In genomic region chr6:67913903-67914302, GRCm38 (mm10) we compare ENCODE assay signal across 26 mouse cellular contexts.
A peak's percentile ranks its signal among the peaks of the same experiment; 100 is the strongest.
DNase-seq lines count a peak whose midpoint lies in the region; ATAC-seq and TF ChIP-seq lines count a peak whose summit lies in the region.
"Had no signal": no experiment of that assay in that cellular context is flagged by ENCODE, and none has a peak within 500 bp of the region (broad histone marks: within the 10 kb centered on the region; RNA-seq: fewer than 3 reads in every experiment).

No protein-coding gene starts in this region.

- no peak overlapping the region for H3K27ac ChIP-seq in CH12.LX (ENCODE audit: insufficient read depth, low read depth)
- no peak overlapping the region for H3K27ac ChIP-seq in intestine, embryonic 15.5 days
- H3K27ac ChIP-seq: embryonic facial prominence, embryonic 10.5 days; embryonic facial prominence, embryonic 13.5 days; forebrain, embryonic 12.5 days; forebrain, embryonic 15.5 days; heart, adult 2 months; heart, embryonic 10.5 days; hindbrain, embryonic 12.5 days; hindbrain, embryonic 15.5 days had no signal

- no peak for ATAC-seq in megakaryocyte, adult 5-6 weeks (ENCODE audit: poor library complexity, severe bottlenecking)
- ATAC-seq in intestine, embryonic 15.5 days, result no peak
- ATAC-seq: forebrain, embryonic 15.5 days; Patski had no signal

- H3K9me3 ChIP-seq in CH12.LX (replicated peaks; ENCODE audit: low read length), result no peaks in the 10 kb centered on the region
- H3K9me3 ChIP-seq in intestine, embryonic 15.5 days, result no peaks in the 10 kb centered on the region
- H3K9me3 ChIP-seq: embryonic facial prominence, embryonic 10.5 days; embryonic facial prominence, embryonic 13.5 days; forebrain, embryonic 12.5 days; forebrain, embryonic 15.5 days; G1E; heart, embryonic 10.5 days; hindbrain, embryonic 12.5 days; hindbrain, embryonic 15.5 days had no signal

- dilution Hi-C loops in CH12.LX (cut with MboI; ENCODE audit: extremely low pct_ligation_motif_present, extremely low pct_unique_long_range_greater_than_20kb, low sequenced_read_pairs), result no loop called here

- TF ChIP-seq CTCF in CH12.LX (conservative IDR thresholded peaks at IDR 0.05 in 1 of 2, IDR thresholded peaks at IDR 0.05 in 1 of 2; ENCODE audit: low read depth in 2 of 2, low read length in 2 of 2), result no peak

- H3K4me3 ChIP-seq in CH12.LX (replicated peaks in 1 of 3; ENCODE audit: low read depth in 2 of 3, low read length in 2 of 3, poor library complexity in 1 of 3), result no peak overlapping the region
- no peak overlapping the region for H3K4me3 ChIP-seq in intestine, embryonic 15.5 days (replicated peaks)
- H3K4me3 ChIP-seq: embryonic facial prominence, embryonic 10.5 days; embryonic facial prominence, embryonic 13.5 days; erythroblast, embryonic 14.5 days; forebrain, embryonic 12.5 days; forebrain, embryonic 15.5 days; heart, adult 2 months; heart, embryonic 10.5 days; hindbrain, embryonic 12.5 days; hindbrain, embryonic 15.5 days had no signal

- no peak for TF ChIP-seq POLR2A in CH12.LX (IDR thresholded peaks at IDR 0.05; ENCODE audit: low read depth, low read length)

- peaks cover 4 to 22% of the 10 kb centered on the region in 2 experiments for H3K4me1 ChIP-seq in CH12.LX (ENCODE audit: control insufficient read depth in 1 of 2, insufficient read depth in 2 of 2)
- no peaks in the 10 kb centered on the region for H3K4me1 ChIP-seq in intestine, embryonic 15.5 days (replicated peaks)
- H3K4me1 ChIP-seq: embryonic facial prominence, embryonic 10.5 days; embryonic facial prominence, embryonic 13.5 days; forebrain, embryonic 12.5 days; forebrain, embryonic 15.5 days; heart, embryonic 10.5 days; hindbrain, embryonic 12.5 days; hindbrain, embryonic 15.5 days had no signal

- H3K9ac ChIP-seq in CH12.LX (ENCODE audit: insufficient read depth, low read depth), result no peak overlapping the region
- H3K9ac ChIP-seq in intestine, embryonic 15.5 days, result no peak overlapping the region
- H3K9ac ChIP-seq: embryonic facial prominence, embryonic 13.5 days; forebrain, embryonic 12.5 days; forebrain, embryonic 15.5 days; hindbrain, embryonic 12.5 days; hindbrain, embryonic 15.5 days had no signal

- no peaks in the 10 kb centered on the region for H3K79me2 ChIP-seq in CH12.LX (replicated peaks; ENCODE audit: control insufficient read depth, extremely low read depth, insufficient read depth, poor library complexity, severe bottlenecking)

- no peaks in the 10 kb centered on the region for H3K27me3 ChIP-seq in CH12.LX (replicated peaks)
- no peaks in the 10 kb centered on the region for H3K27me3 ChIP-seq in splenic B cell, adult 2 months (ENCODE audit: control insufficient read depth, insufficient read depth, low read length, poor library complexity, severe bottlenecking)
- H3K27me3 ChIP-seq in intestine, embryonic 15.5 days (replicated peaks), result no peaks in the 10 kb centered on the region
- H3K27me3 ChIP-seq: embryonic facial prominence, embryonic 13.5 days; forebrain, embryonic 12.5 days; forebrain, embryonic 15.5 days; hindbrain, embryonic 12.5 days; hindbrain, embryonic 15.5 days had no signal

- peak; percentile 12 for DNase-seq in right cerebral cortex, adult 18-20 months
- no peak for DNase-seq in right cerebral cortex, postnatal 4 days
- DNase-seq in CH12.LX (ENCODE audit: extremely low read depth), result peak; percentile 78
- DNase-seq in splenic B cell, adult 2 months (ENCODE audit: low read depth, low spot score), result peak; percentile 12
- DNase-seq: adrenal gland, postnatal 10 days; adrenal gland, postnatal 36 days; cerebellum, adult 11 months; cerebellum, adult 8-10 months; cerebellum, postnatal 10 days; cerebellum, postnatal 36 days; embryo, embryonic 11 days; gastrocnemius, postnatal 10 days; gastrocnemius, postnatal 36 days; heart, adult 2 months had no signal

- in situ Hi-C loops in CH12.LX (cut with MboI; ENCODE audit: low pct_ligation_motif_present, low pct_unique_long_range_greater_than_20kb, low sequenced_read_pairs), result no loop called here

- no peaks in the 10 kb centered on the region for H3K36me3 ChIP-seq in CH12.LX (replicated peaks in 1 of 2; ENCODE audit: control insufficient read depth in 1 of 2, insufficient read depth in 1 of 2, low read length in 1 of 2)
- no peaks in the 10 kb centered on the region for H3K36me3 ChIP-seq in splenic B cell, adult 2 months (ENCODE audit: control insufficient read depth, insufficient read depth, low read length, poor library complexity, severe bottlenecking)
- no peaks in the 10 kb centered on the region for H3K36me3 ChIP-seq in intestine, embryonic 15.5 days
- H3K36me3 ChIP-seq: embryonic facial prominence, embryonic 10.5 days; embryonic facial prominence, embryonic 13.5 days; forebrain, embryonic 12.5 days; forebrain, embryonic 15.5 days; G1E; heart, embryonic 10.5 days; hindbrain, embryonic 12.5 days; hindbrain, embryonic 15.5 days had no signal

- peak overlapping the region; percentile 74 for H3K4me2 ChIP-seq in CH12.LX (ENCODE audit: insufficient read depth, low read depth, poor library complexity, severe bottlenecking)
- H3K4me2 ChIP-seq in intestine, embryonic 15.5 days (replicated peaks), result no peak overlapping the region
- H3K4me2 ChIP-seq: embryonic facial prominence, embryonic 13.5 days; forebrain, embryonic 12.5 days; forebrain, embryonic 15.5 days; hindbrain, embryonic 12.5 days; hindbrain, embryonic 15.5 days had no signal

- TF ChIP-seq RAD21 in CH12.LX (IDR thresholded peaks at IDR 0.05; ENCODE audit: low read depth, low read length), result no peak

- 62% methylated on average over 2 of the region's 2 CpGs for WGBS in intestine, embryonic 15.5 days

- TF ChIP-seq EP300 in CH12.LX (IDR thresholded peaks at IDR 0.05; ENCODE audit: low read length), result peak; percentile 92

TF ChIP-seq in CH12.LX, 34 proteins besides CTCF, POLR2A, EP300 and RAD21:
- TF ChIP-seq ETS1 (conservative IDR thresholded peaks at IDR 0.05; ENCODE audit: low read depth, low read length), result peak; percentile 53; the same call in 1 of the 2 replicates
- peak; percentile 45 for TF ChIP-seq JUN (IDR thresholded peaks at IDR 0.05; ENCODE audit: insufficient read depth, low read depth, low read length)
- no peak for TF ChIP-seq KAT2A (IDR thresholded peaks at IDR 0.05; ENCODE audit: insufficient replicate concordance, low read length)
- TF ChIP-seq JUND (conservative IDR thresholded peaks at IDR 0.05; ENCODE audit: low read depth, low read length), result peak; percentile 85
- TF ChIP-seq BHLHE40 (IDR thresholded peaks at IDR 0.05; ENCODE audit: low read depth, low read length), result peak; percentile 81
- TF ChIP-seq TBP (conservative IDR thresholded peaks at IDR 0.05; ENCODE audit: low read depth, low read length), result no peak
- TF ChIP-seq IRF4 (IDR thresholded peaks at IDR 0.05; ENCODE audit: low read depth, low read length), result peak; percentile 86
- no peak for TF ChIP-seq ELF1 (IDR thresholded peaks at IDR 0.05; ENCODE audit: low read depth, low read length)
- TF ChIP-seq MEF2A (IDR thresholded peaks at IDR 0.05; ENCODE audit: borderline replicate concordance, low read depth, low read length), result no peak
- TF ChIP-seq GABPA (IDR thresholded peaks at IDR 0.05; ENCODE audit: insufficient replicate concordance, low read depth, low read length), result no peak
- no peak for TF ChIP-seq MXI1 (IDR thresholded peaks at IDR 0.05; ENCODE audit: low read depth, low read length)
- TF ChIP-seq SMC3 (IDR thresholded peaks at IDR 0.05; ENCODE audit: low read depth, low read length), result no peak
- TF ChIP-seq TCF12 (IDR thresholded peaks at IDR 0.05; ENCODE audit: low read depth, low read length), result peak; percentile 57; the same call in 1 of the 2 replicates
- TF ChIP-seq SIN3A (IDR thresholded peaks at IDR 0.05; ENCODE audit: low read length), result no peak; the same call in 1 of the 2 replicates
